Mouse (Mus musculus): Measurements from ENCODE around the gene Klhl31. TPM values are rescaled to one million over a fixed set of nuclear protein-coding genes. Genes with fewer than 3 reads are reported as not detected.

Klhl31 gene
- polyA plus RNA-seq, 1 experiment from 2014 or later = 1.4 TPM

GRCm38 (mm10) chr9:77673986-77674385 lies 37.7 kb downstream of the Klhl31 start:
- Histone ChIP-seq H3K4me1 (no peaks in the 10 kb centered on the region), H3K4me3 (no peak overlapping the region), H3K27ac (no peak overlapping the region), H3K27me3 (replicated peaks) (no peaks in the 10 kb centered on the region), H3K9ac (no peak overlapping the region), H3K36me3 (no peaks in the 10 kb centered on the region), H3K9me3 (peaks cover 6% of the 10 kb centered on the region; the same call in 1 of the 2 replicates), H3K4me2 (replicated peaks) (no peak overlapping the region)
- WGBS = 93% methylated on average over 2 of the region's 2 CpGs
- ATAC-seq (ENCODE audit: low FRiP score, low read depth) = no peak

- no peak overlapping the region for H3K27ac ChIP-seq
- ATAC-seq (ENCODE audit: low FRiP score, low read depth) = no peak
- H3K9ac ChIP-seq = no peak overlapping the region
- WGBS = 88% methylated on average over 4 of the region's 4 CpGs
- no peaks in the 10 kb centered on the region for H3K9me3 ChIP-seq
- no peaks in the 10 kb centered on the region for H3K4me1 ChIP-seq
- H3K4me2 ChIP-seq (replicated peaks) = no peak overlapping the region
- no peaks in the 10 kb centered on the region for H3K27me3 ChIP-seq (replicated peaks)
- no peak overlapping the region for H3K4me3 ChIP-seq
- no peaks in the 10 kb centered on the region for H3K36me3 ChIP-seq
These were observed 48.6 kb downstream of the Klhl31 start for GRCm38 (mm10) chr9:77684938-77685337.

DNA sequence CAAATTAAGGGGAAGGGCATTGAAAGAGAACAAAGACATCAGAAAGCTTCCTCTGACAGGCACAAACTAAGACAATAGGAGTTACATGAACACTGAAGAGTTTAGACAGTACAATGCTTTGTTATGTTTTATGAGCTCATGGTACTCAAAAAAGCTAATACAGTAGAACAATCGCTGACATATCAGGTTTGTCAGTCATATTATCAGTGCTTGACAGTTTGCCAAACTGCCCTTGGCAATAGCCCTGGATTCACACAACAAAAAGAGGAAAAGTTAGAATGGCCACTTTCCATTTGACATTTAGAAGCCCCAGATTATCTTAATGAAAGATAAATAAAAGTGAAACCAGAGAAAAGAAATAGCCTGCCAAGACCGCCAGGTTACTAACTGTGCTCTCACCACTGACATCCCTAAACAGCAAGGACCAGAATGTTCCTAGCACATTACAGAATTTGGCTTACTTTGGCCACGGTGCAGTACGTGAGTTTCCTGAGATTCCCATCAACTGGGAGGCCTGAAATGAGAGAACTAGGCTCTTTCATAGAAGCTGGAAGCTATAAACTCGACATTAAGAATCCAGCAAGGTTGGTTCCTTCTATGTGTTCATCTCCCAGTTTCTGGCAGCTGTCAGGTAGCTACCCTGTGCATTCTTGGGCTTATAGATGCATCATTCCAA lies 49.7 kb downstream of the Klhl31 start:
- Histone ChIP-seq H3K36me3 (no peaks in the 10 kb centered on the region), H3K9me3 (no peaks in the 10 kb centered on the region), H3K4me3 (no peak overlapping the region), H3K4me1 (no peaks in the 10 kb centered on the region), H3K4me2 (replicated peaks) (no peak overlapping the region), H3K27ac (no peak overlapping the region), H3K9ac (no peak overlapping the region), H3K27me3 (replicated peaks) (no peaks in the 10 kb centered on the region)
- 86% methylated on average over 5 of the region's 5 CpGs for WGBS
- no peak for ATAC-seq (ENCODE audit: low FRiP score, low read depth)

GRCm38 (mm10) chr9:77692707-77693106 lies 56.4 kb downstream of the Klhl31 start:
- WGBS = 86% methylated on average over 7 of the region's 7 CpGs

DNA sequence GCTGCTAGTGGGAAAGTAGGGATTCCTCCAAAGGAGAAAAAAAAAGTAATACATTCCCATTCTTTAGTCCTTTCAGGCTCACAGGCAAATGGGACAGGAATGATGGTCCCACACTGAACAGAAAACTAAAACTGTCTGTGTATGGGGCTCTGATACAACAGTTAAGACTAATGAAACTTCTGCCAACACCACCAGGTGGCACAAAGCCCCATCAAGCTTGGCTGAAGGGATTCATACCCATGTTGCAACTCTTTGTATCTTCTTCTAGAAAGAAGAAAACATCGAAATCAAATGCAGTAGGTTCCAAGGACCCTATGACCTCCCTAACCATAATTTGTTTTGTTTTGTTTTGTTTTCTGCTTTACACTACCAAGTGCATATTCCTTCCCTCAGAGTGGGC lies 57.1 kb downstream of the Klhl31 start:
- Histone ChIP-seq H3K36me3 (no peaks in the 10 kb centered on the region), H3K4me1 (no peaks in the 10 kb centered on the region), H3K4me2 (replicated peaks) (no peak overlapping the region), H3K27me3 (replicated peaks) (no peaks in the 10 kb centered on the region), H3K4me3 (no peak overlapping the region), H3K9ac (no peak overlapping the region), H3K27ac (no peak overlapping the region), H3K9me3 (no peaks in the 10 kb centered on the region)
- WGBS = 98% methylated on average over 1 of the region's 1 CpGs
- no peak for ATAC-seq (ENCODE audit: low FRiP score, low read depth)

More at GRCm38 (mm10) chr9:77692707-77693106, 56.4 kb downstream of the Klhl31 start:
- no peaks in the 10 kb centered on the region for H3K27me3 ChIP-seq (replicated peaks)
- no peak overlapping the region for H3K4me3 ChIP-seq
- H3K36me3 ChIP-seq = no peaks in the 10 kb centered on the region
- no peaks in the 10 kb centered on the region for H3K4me1 ChIP-seq
- no peak overlapping the region for H3K9ac ChIP-seq
- H3K4me2 ChIP-seq (replicated peaks) = no peak overlapping the region
- H3K27ac ChIP-seq = no peak overlapping the region
- H3K9me3 ChIP-seq = no peaks in the 10 kb centered on the region
- ATAC-seq (ENCODE audit: low FRiP score, low read depth) = no peak

DNA sequence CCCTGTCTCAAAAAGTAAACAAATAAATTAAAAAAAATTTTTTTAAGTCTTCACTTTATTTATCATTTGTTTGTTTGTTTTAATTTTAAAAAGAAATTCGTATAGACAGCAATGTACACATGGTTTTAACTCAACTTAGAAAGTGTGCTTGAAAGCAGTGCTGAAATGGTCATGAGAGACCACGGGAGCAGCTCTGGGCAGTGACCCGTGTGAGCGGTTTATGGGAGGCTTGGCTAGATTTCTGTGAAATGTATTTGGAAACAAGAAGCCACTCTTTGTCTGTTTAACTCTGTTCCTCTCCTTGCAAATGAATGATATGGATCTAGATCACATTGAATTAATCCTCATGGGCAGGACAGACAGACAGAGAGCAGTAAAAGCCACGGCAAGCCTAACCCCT lies 59.3 kb downstream of the Klhl31 start:
- H3K9ac ChIP-seq = no peak overlapping the region
- no peak for ATAC-seq (ENCODE audit: low FRiP score, low read depth)
- H3K4me3 ChIP-seq = no peak overlapping the region
- no peaks in the 10 kb centered on the region for H3K9me3 ChIP-seq
- no peak overlapping the region for H3K4me2 ChIP-seq (replicated peaks)
- no peaks in the 10 kb centered on the region for H3K27me3 ChIP-seq (replicated peaks)
- H3K27ac ChIP-seq = no peak overlapping the region
- WGBS = 80% methylated on average over 5 of the region's 5 CpGs
- H3K36me3 ChIP-seq = no peaks in the 10 kb centered on the region
- no peaks in the 10 kb centered on the region for H3K4me1 ChIP-seq

- H3K9me3 ChIP-seq = no peaks in the 10 kb centered on the region
- no peak overlapping the region for H3K4me2 ChIP-seq (replicated peaks)
- no peaks in the 10 kb centered on the region for H3K36me3 ChIP-seq
- no peak overlapping the region for H3K9ac ChIP-seq
- ATAC-seq (ENCODE audit: low FRiP score, low read depth) = no peak
- H3K4me1 ChIP-seq = no peaks in the 10 kb centered on the region
- 84% methylated on average over 4 of the region's 4 CpGs for WGBS
- H3K4me3 ChIP-seq = no peak overlapping the region
- no peak overlapping the region for H3K27ac ChIP-seq
- H3K27me3 ChIP-seq (replicated peaks) = no peaks in the 10 kb centered on the region
These were observed 67.2 kb downstream of the Klhl31 start for GRCm38 (mm10) chr9:77703476-77703875.

- no peaks in the 10 kb centered on the region for H3K36me3 ChIP-seq
- no peak overlapping the region for H3K9ac ChIP-seq
- no peaks in the 10 kb centered on the region for H3K27me3 ChIP-seq (replicated peaks)
- H3K9me3 ChIP-seq = no peaks in the 10 kb centered on the region
- ATAC-seq (ENCODE audit: low FRiP score, low read depth) = no peak
- no peak overlapping the region for H3K27ac ChIP-seq
- no peak overlapping the region for H3K4me2 ChIP-seq (replicated peaks)
- no peak overlapping the region for H3K4me3 ChIP-seq
- H3K4me1 ChIP-seq = no peaks in the 10 kb centered on the region
- 71% methylated on average over 4 of the region's 4 CpGs for WGBS
These were observed 67.8 kb downstream of the Klhl31 start for GRCm38 (mm10) chr9:77704108-77704507.

DNA sequence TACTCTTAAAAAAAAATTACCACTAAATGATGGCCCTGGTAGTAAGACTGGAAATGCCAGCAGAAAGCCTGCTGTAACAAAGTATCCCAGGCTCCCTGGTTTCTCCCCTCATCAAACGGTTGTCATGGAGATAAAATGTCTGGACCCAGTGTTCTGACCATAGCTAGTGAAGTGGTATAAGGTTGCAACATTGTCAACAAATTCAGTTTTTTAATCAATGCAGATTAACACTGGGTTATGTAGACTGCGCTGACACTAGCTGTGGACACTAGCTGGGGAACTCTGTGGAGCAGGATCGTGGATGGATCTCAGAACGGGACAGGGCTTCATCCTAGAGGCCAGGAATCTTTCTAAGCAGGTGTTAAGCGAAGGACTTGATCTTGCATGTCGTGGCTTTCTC lies 70.2 kb downstream of the Klhl31 start:
- H3K27ac ChIP-seq = no peak overlapping the region
- no peak for ATAC-seq (ENCODE audit: low FRiP score, low read depth)
- WGBS = 86% methylated on average over 6 of the region's 6 CpGs

DNA sequence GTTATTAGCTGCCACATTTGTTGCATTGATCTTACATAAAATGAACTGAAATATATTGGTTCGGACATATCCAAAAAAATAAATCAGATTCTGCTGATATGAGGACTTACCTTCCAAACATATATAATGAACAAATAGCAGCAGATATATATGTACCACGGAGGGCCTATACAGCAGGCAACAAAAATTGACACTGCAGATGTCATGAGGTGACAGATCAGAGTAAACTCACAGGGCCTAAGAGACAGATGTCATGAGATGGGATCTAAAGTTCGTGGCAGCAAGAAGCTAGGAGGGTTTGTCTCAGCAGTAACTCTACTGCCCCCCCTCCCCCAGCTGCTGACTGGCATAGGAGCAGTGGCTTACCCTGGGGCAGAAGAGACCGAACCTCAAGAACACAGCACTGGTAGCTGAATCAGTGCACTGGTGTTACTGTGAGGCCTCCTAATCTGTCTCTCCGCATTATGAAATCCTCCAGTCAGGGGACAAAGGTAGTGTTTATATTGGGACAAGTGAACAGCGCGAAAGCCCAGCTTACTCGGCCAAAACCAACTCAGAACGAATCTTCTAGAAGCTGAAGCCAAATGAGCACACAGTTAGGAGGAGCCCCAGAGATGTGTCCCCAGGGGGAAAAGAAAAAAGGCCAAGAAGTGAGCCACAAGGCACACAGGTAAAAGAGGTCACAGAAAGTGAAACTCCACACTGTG lies 71.3 kb downstream of the Klhl31 start:
- no peak overlapping the region for H3K4me2 ChIP-seq (replicated peaks)
- no peak overlapping the region for H3K27ac ChIP-seq
- no peaks in the 10 kb centered on the region for H3K27me3 ChIP-seq (replicated peaks)
- H3K36me3 ChIP-seq = no peaks in the 10 kb centered on the region
- no peaks in the 10 kb centered on the region for H3K9me3 ChIP-seq
- ATAC-seq (ENCODE audit: low FRiP score, low read depth) = no peak
- no peaks in the 10 kb centered on the region for H3K4me1 ChIP-seq
- no peak overlapping the region for H3K9ac ChIP-seq
- 86% methylated on average over 9 of the region's 9 CpGs for WGBS
- no peak overlapping the region for H3K4me3 ChIP-seq

More for the DNA sequence above, 70.2 kb downstream of the Klhl31 start:
- H3K36me3 ChIP-seq = no peaks in the 10 kb centered on the region
- H3K4me1 ChIP-seq = no peaks in the 10 kb centered on the region
- H3K4me3 ChIP-seq = no peak overlapping the region
- H3K27me3 ChIP-seq (replicated peaks) = no peaks in the 10 kb centered on the region
- no peaks in the 10 kb centered on the region for H3K9me3 ChIP-seq
- H3K4me2 ChIP-seq (replicated peaks) = no peak overlapping the region
- H3K9ac ChIP-seq = no peak overlapping the region

GRCm38 (mm10) chr9:77708950-77709349 lies 72.7 kb downstream of the Klhl31 start:
- no peaks in the 10 kb centered on the region for H3K4me1 ChIP-seq
- 61% methylated on average over 5 of the region's 5 CpGs for WGBS

More at GRCm38 (mm10) chr9:77708950-77709349, 72.7 kb downstream of the Klhl31 start:
- H3K9ac ChIP-seq = no peak overlapping the region
- H3K9me3 ChIP-seq = no peaks in the 10 kb centered on the region
- no peak overlapping the region for H3K4me2 ChIP-seq (replicated peaks)
- H3K4me3 ChIP-seq = no peak overlapping the region
- H3K27me3 ChIP-seq (replicated peaks) = no peaks in the 10 kb centered on the region
- no peaks in the 10 kb centered on the region for H3K36me3 ChIP-seq
- no peak overlapping the region for H3K27ac ChIP-seq
- ATAC-seq (ENCODE audit: low FRiP score, low read depth) = no peak
